Mouse (Mus musculus) embryonic facial prominence, embryonic 14.5 days (tissue): ENCODE results near the gene Prpf3. TPM values are rescaled to one million over a fixed set of nuclear protein-coding genes. Genes with fewer than 3 reads are reported as not detected.
A peak's percentile ranks its signal among the peaks of the same experiment; 100 is the strongest.

ENCODE experiments used
- ATAC-seq: fragments of 200-750 bp; cut with Nextera tagmentation; 2 replicates; pipeline ENCODE4 v1.8.0; 2017; ENCODE audit warnings: low read depth, moderate number of reproducible peaks, moderate TSS enrichment
- DNase-seq: peaks from one replicate; pipeline ENCODE4 v3.0.0-alpha.2; 2015; ENCODE audit warnings: low spot score
- H3K27ac ChIP-seq: fragments of 300-500 bp; sonication (generic); replicated peaks from 2 replicates; pipeline ENCODE4 v1.5.1; 2014; ENCODE audit warnings: low read depth, mild to moderate bottlenecking, low read length, moderate library complexity
- H3K27me3 ChIP-seq: fragments of 300-500 bp; sonication (generic); replicated peaks from 2 replicates; pipeline ENCODE4 v1.6.1; 2014; ENCODE audit warnings: low read length; ENCODE audit not compliant: control insufficient read depth, insufficient read depth
- H3K36me3 ChIP-seq: fragments of 300-500 bp; sonication (generic); 2 replicates; pipeline ENCODE4 v1.6.1; 2014; ENCODE audit warnings: low read length, mixed read lengths; ENCODE audit not compliant: control insufficient read depth, insufficient read depth
- H3K4me1 ChIP-seq: fragments of 300-500 bp; sonication (generic); 2 replicates; pipeline ENCODE4 v1.6.1; 2014; ENCODE audit warnings: antibody characterized with exemption, low read length; ENCODE audit not compliant: control insufficient read depth, insufficient read depth
- H3K4me2 ChIP-seq: fragments of 300-500 bp; sonication (generic); 2 replicates; pipeline ENCODE4 v1.6.1; 2014; ENCODE audit warnings: low read depth, mild to moderate bottlenecking, low read length, moderate library complexity, mixed read lengths
- H3K4me3 ChIP-seq: fragments of 300-500 bp; sonication (generic); 2 replicates; pipeline ENCODE4 v1.5.1; 2014; ENCODE audit warnings: low read depth, mild to moderate bottlenecking, low read length
- H3K9ac ChIP-seq: fragments of 300-500 bp; sonication (generic); 2 replicates; pipeline ENCODE4 v1.6.1; 2014; ENCODE audit warnings: low read depth, mild to moderate bottlenecking, low read length, moderate library complexity, mixed read lengths
- H3K9me3 ChIP-seq: fragments of 300-500 bp; sonication (generic); 2 replicates; pipeline ENCODE4 v1.6.1; 2016; ENCODE audit warnings: low read length; ENCODE audit not compliant: control insufficient read depth
- WGBS: fragments of 180-500 bp; shearing (Covaris S2); extraction: QIAGEN DNeasy Blood & Tissue Kit; methylation state at CpG from one replicate; pipeline ENCODE4 v1.1.7; 2014; 5-methylcytosine and 5-hydroxymethylcytosine counted together
- polyA plus RNA-seq: library from polyadenylated mRNA; unstranded; fragments of >200 nt; fragmentation: Nextera tagmentation; extraction: Ambion mirVana; gene quantifications from 2 replicates; pipeline ENCODE4 v1.2.1, GENCODE M21; 2014

Prpf3 gene
- polyA plus RNA-seq, 1 experiment from 2014 or later = 41.9 TPM

- Histone ChIP-seq H3K27ac (no peak overlapping the region), H3K36me3 (no peaks in the 10 kb centered on the region), H3K4me3 (no peak overlapping the region), H3K9me3 (no peaks in the 10 kb centered on the region), H3K9ac (no peak overlapping the region), H3K4me2 (no peak overlapping the region), H3K27me3 (no peaks in the 10 kb centered on the region), H3K4me1 (no peaks in the 10 kb centered on the region)
- ATAC-seq (no peak), DNase-seq (no peak)
- 77% methylated on average over 4 of the region's 4 CpGs for WGBS
Observed at GRCm38 (mm10) chr3:95798756-95799155, 56.9 kb downstream of the Prpf3 start.

- no peak for ATAC-seq
- Histone ChIP-seq H3K4me1 (no peaks in the 10 kb centered on the region), H3K27ac (no peak overlapping the region), H3K9ac (no peak overlapping the region), H3K4me2 (no peak overlapping the region), H3K27me3 (no peaks in the 10 kb centered on the region), H3K36me3 (0 out of 2 replicates have a peak, but pooled peaks cover 2% of the 10 kb centered on the region), H3K4me3 (no peak overlapping the region), H3K9me3 (no peaks in the 10 kb centered on the region)
- no peak for DNase-seq
- WGBS = 70% methylated on average over 1 of the region's 1 CpGs
Observed at GRCm38 (mm10) chr3:95794299-95794698, 61.4 kb downstream of the Prpf3 start.

GRCm38 (mm10) chr3:95793662-95794061 is 62.0 kb downstream of the Prpf3 start:
- WGBS = 74% methylated on average over 2 of the region's 2 CpGs
- DNase-seq (no peak), ATAC-seq (0 out of 2 replicates have a peak, but pooled peaks have one; percentile 9)
- no peak overlapping the region for H3K4me3 ChIP-seq
- no peaks in the 10 kb centered on the region for H3K4me1 ChIP-seq
- H3K36me3 ChIP-seq = 0 out of 2 replicates have a peak, but pooled peaks cover 6% of the 10 kb centered on the region
- H3K9ac ChIP-seq = no peak overlapping the region
- no peak overlapping the region for H3K27ac ChIP-seq
- no peaks in the 10 kb centered on the region for H3K27me3 ChIP-seq
- no peak overlapping the region for H3K4me2 ChIP-seq
- no peaks in the 10 kb centered on the region for H3K9me3 ChIP-seq

- no peak overlapping the region for H3K9ac ChIP-seq
- H3K4me3 ChIP-seq = no peak overlapping the region
- no peak overlapping the region for H3K4me2 ChIP-seq
- H3K9me3 ChIP-seq = no peaks in the 10 kb centered on the region
- WGBS = 87% methylated on average over 4 of the region's 4 CpGs
- no peak overlapping the region for H3K27ac ChIP-seq
- ATAC-seq (no peak), DNase-seq (no peak)
- no peaks in the 10 kb centered on the region for H3K4me1 ChIP-seq
- peaks cover 77% of the 10 kb centered on the region for H3K36me3 ChIP-seq
- H3K27me3 ChIP-seq = no peaks in the 10 kb centered on the region
Observed at GRCm38 (mm10) chr3:95785501-95785900, 70.2 kb downstream of the Prpf3 start.

Other genes starting within 250 kb of the Prpf3 start
- gene Ensa, start 230.9 kb downstream of the Prpf3 start, polyA plus RNA-seq = 59.8 and 66.9 TPM in 2 replicates
- 62.0 and 65.8 TPM in 2 replicates for gene Mcl1, start 197.1 kb downstream of the Prpf3 start, polyA plus RNA-seq
- gene Adamtsl4, start 168.0 kb downstream of the Prpf3 start, polyA plus RNA-seq = 2.8 and 3.8 TPM in 2 replicates
- 12.8 and 16.8 TPM in 2 replicates for gene Ecm1, start 116.3 kb downstream of the Prpf3 start, polyA plus RNA-seq
- 40.1 and 44.5 TPM in 2 replicates for gene Tars2, start 95.7 kb downstream of the Prpf3 start, polyA plus RNA-seq
- 20.5 and 21.2 TPM in 2 replicates for gene Rprd2, start 37.0 kb downstream of the Prpf3 start, polyA plus RNA-seq
- 288 and 315 TPM in 2 replicates for gene Mrps21, start 15.6 kb upstream of the Prpf3 start, polyA plus RNA-seq
- gene Ciart, start 26.4 kb upstream of the Prpf3 start, polyA plus RNA-seq = 4.1 and 4.4 TPM in 2 replicates
- 19.3 and 20.1 TPM in 2 replicates for gene BC028528, start 36.1 kb upstream of the Prpf3 start, polyA plus RNA-seq
- 36.6 and 39.5 TPM in 2 replicates for gene Aph1a, start 38.1 kb upstream of the Prpf3 start, polyA plus RNA-seq
- gene Car14, start 48.8 kb upstream of the Prpf3 start, polyA plus RNA-seq = 3.7 and 5.6 TPM in 2 replicates
- gene Anp32e, start 73.4 kb upstream of the Prpf3 start, polyA plus RNA-seq = 62.6 and 64.2 TPM in 2 replicates
- 40.5 and 43.2 TPM in 2 replicates for gene Plekho1, start 140.1 kb upstream of the Prpf3 start, polyA plus RNA-seq
- 24.4 and 25.7 TPM in 2 replicates for gene Vps45, start 202.6 kb upstream of the Prpf3 start, polyA plus RNA-seq
- gene Otud7b, start 248.6 kb upstream of the Prpf3 start, polyA plus RNA-seq = 17.6 and 20.0 TPM in 2 replicates